In genomic region chr3:36311337-36311736, GRCm38 (mm10) we compare ENCODE assay signal across 18 mouse cellular contexts.
A peak's percentile ranks its signal among the peaks of the same experiment; 100 is the strongest.
DNase-seq lines count a peak whose midpoint lies in the region; ATAC-seq and TF ChIP-seq lines count a peak whose summit lies in the region.
"Had no signal": no experiment of that assay in that cellular context is flagged by ENCODE, and none has a peak within 500 bp of the region (broad histone marks: within the 10 kb centered on the region; RNA-seq: fewer than 3 reads in every experiment).

No protein-coding gene starts in this region.

- no peak for DNase-seq in hindbrain, postnatal 0 days (ENCODE audit: low spot score)
- no peak for DNase-seq in neural tube, embryonic 10.5 days (ENCODE audit: extremely low spot score, low spot score)
- peak; percentile 6 for DNase-seq in embryo, embryonic 11 days
- DNase-seq in adipocyte (ENCODE audit: low spot score): no peak
- DNase-seq in layer of hippocampus, adult 11-12 months (ENCODE audit: low spot score): no peak
- DNase-seq: adrenal gland, postnatal 10 days; cerebellum, adult 18-20 months; cerebellum, postnatal 36 days; kidney, adult 2 months; kidney, postnatal 36 days; lung, postnatal 14 days; right cerebral cortex, postnatal 14 days had no signal

- H3K4me2 ChIP-seq in hindbrain, postnatal 0 days (ENCODE audit: low read depth, low read length): peak overlapping the region; percentile 43; the same call in 1 of the 2 replicates
- H3K4me2 ChIP-seq in hindbrain, embryonic 16.5 days (ENCODE audit: low read length): no peak overlapping the region
- peak overlapping the region; percentile 29; the same call in 1 of the 2 replicates for H3K4me2 ChIP-seq in neural tube, embryonic 14.5 days (ENCODE audit: low read depth, low read length)
- H3K4me2 ChIP-seq: limb, embryonic 15.5 days; stomach, embryonic 15.5 days had no signal

- H3K27me3 ChIP-seq in hindbrain, postnatal 0 days (ENCODE audit: insufficient read depth, low read length): no peaks in the 10 kb centered on the region
- no peaks in the 10 kb centered on the region for H3K27me3 ChIP-seq in hindbrain, embryonic 16.5 days (replicated peaks; ENCODE audit: control insufficient read depth, insufficient read depth, low read length)
- no peaks in the 10 kb centered on the region for H3K27me3 ChIP-seq in neural tube, embryonic 14.5 days (ENCODE audit: control insufficient read depth, insufficient read depth, low read length)
- H3K27me3 ChIP-seq: forebrain, embryonic 12.5 days; hindbrain, embryonic 15.5 days; limb, embryonic 15.5 days; stomach, embryonic 15.5 days had no signal

- no peaks in the 10 kb centered on the region for H3K4me1 ChIP-seq in hindbrain, postnatal 0 days (ENCODE audit: insufficient read depth, low read length)
- H3K4me1 ChIP-seq in hindbrain, embryonic 16.5 days (ENCODE audit: control insufficient read depth, insufficient read depth, low read depth, low read length): peaks cover 3% of the 10 kb centered on the region; the same call in 1 of the 2 replicates
- H3K4me1 ChIP-seq in neural tube, embryonic 14.5 days (ENCODE audit: control insufficient read depth, insufficient read depth, low read length): no peaks in the 10 kb centered on the region
- H3K4me1 ChIP-seq: limb, embryonic 15.5 days; stomach, embryonic 15.5 days had no signal

- no peaks in the 10 kb centered on the region for H3K9me3 ChIP-seq in hindbrain, postnatal 0 days (ENCODE audit: low read length)
- H3K9me3 ChIP-seq in hindbrain, embryonic 16.5 days (ENCODE audit: control insufficient read depth, low read length): no peaks in the 10 kb centered on the region; the same call in 1 of the 2 replicates
- no peaks in the 10 kb centered on the region for H3K9me3 ChIP-seq in neural tube, embryonic 14.5 days (ENCODE audit: control insufficient read depth, low read length)
- H3K9me3 ChIP-seq: forebrain, embryonic 12.5 days; hindbrain, embryonic 15.5 days; limb, embryonic 15.5 days; stomach, embryonic 15.5 days had no signal

- H3K4me3 ChIP-seq in hindbrain, postnatal 0 days (ENCODE audit: low read length): no peak overlapping the region
- H3K4me3 ChIP-seq in hindbrain, embryonic 16.5 days (ENCODE audit: low read length): no peak overlapping the region
- H3K4me3 ChIP-seq in neural tube, embryonic 14.5 days (ENCODE audit: low read depth, low read length): no peak overlapping the region
- H3K4me3 ChIP-seq: forebrain, embryonic 12.5 days; hindbrain, embryonic 15.5 days; limb, embryonic 15.5 days; stomach, embryonic 15.5 days had no signal

- no peak overlapping the region for H3K9ac ChIP-seq in hindbrain, postnatal 0 days (replicated peaks; ENCODE audit: low read length)
- no peak overlapping the region for H3K9ac ChIP-seq in hindbrain, embryonic 16.5 days (ENCODE audit: low read depth, low read length)
- H3K9ac ChIP-seq in neural tube, embryonic 14.5 days (replicated peaks; ENCODE audit: low read depth, low read length): no peak overlapping the region
- H3K9ac ChIP-seq: forebrain, embryonic 12.5 days; hindbrain, embryonic 15.5 days; limb, embryonic 15.5 days; stomach, embryonic 15.5 days had no signal

- WGBS in hindbrain, postnatal 0 days: 18% methylated on average over 3 of the region's 3 CpGs
- WGBS in hindbrain, embryonic 16.5 days: 18% methylated on average over 3 of the region's 3 CpGs
- 4% methylated on average over 3 of the region's 3 CpGs for WGBS in neural tube, embryonic 14.5 days

- no peak overlapping the region for H3K27ac ChIP-seq in hindbrain, postnatal 0 days
- H3K27ac ChIP-seq in hindbrain, embryonic 16.5 days (ENCODE audit: low read depth, low read length): no peak overlapping the region
- H3K27ac ChIP-seq in neural tube, embryonic 14.5 days (ENCODE audit: low read depth, low read length): no peak overlapping the region
- H3K27ac ChIP-seq: forebrain, embryonic 12.5 days; hindbrain, embryonic 15.5 days; limb, embryonic 15.5 days; stomach, embryonic 15.5 days had no signal

- H3K36me3 ChIP-seq in hindbrain, postnatal 0 days (ENCODE audit: insufficient read depth, low read length): no peaks in the 10 kb centered on the region
- no peaks in the 10 kb centered on the region for H3K36me3 ChIP-seq in hindbrain, embryonic 16.5 days (ENCODE audit: control insufficient read depth, insufficient read depth, low read length)
- H3K36me3 ChIP-seq in neural tube, embryonic 14.5 days (ENCODE audit: control insufficient read depth, insufficient read depth, low read length): no peaks in the 10 kb centered on the region
- H3K36me3 ChIP-seq: forebrain, embryonic 12.5 days; hindbrain, embryonic 15.5 days; limb, embryonic 15.5 days; stomach, embryonic 15.5 days had no signal

- no peak for TF ChIP-seq CTCF in hindbrain, postnatal 0 days (IDR thresholded peaks at IDR 0.05; ENCODE audit: low read depth)

- ATAC-seq in hindbrain, postnatal 0 days: no peak
- ATAC-seq in hindbrain, embryonic 16.5 days: no peak
- no peak for ATAC-seq in neural tube, embryonic 14.5 days (ENCODE audit: low read depth)
